Mouse (Mus musculus) CH12.LX (cell line): Measurements from ENCODE around the gene C1d. TPM values are rescaled to one million over a fixed set of nuclear protein-coding genes. Genes with fewer than 3 reads are reported as not detected.

Experiments used
- DNase-seq: peaks from one replicate; pipeline ENCODE4 v3.0.0-alpha.2; 2013; ENCODE audit errors: extremely low read depth
- H3K27ac ChIP-seq: 2 replicates; pipeline ENCODE4 v1.5.1; 2012; ENCODE audit warnings: low read depth, mild to moderate bottlenecking, control low read depth, moderate library complexity; ENCODE audit not compliant: insufficient read depth
- H3K27me3 ChIP-seq: replicated peaks from 2 replicates; pipeline ENCODE3; 2012; ENCODE audit warnings: inconsistent platforms
- H3K36me3 ChIP-seq, 2 experiments: replicated peaks in 1 of 2; 2 replicates each; pipeline versions ENCODE3 to v1.6.1; 2012; ENCODE audit warnings: inconsistent platforms in 1 of 2, low read length in 1 of 2, mild to moderate bottlenecking in 1 of 2, mixed read lengths in 1 of 2, moderate library complexity in 1 of 2; ENCODE audit not compliant: control insufficient read depth in 1 of 2, insufficient read depth in 1 of 2
- H3K4me1 ChIP-seq, 2 experiments: 2 replicates each; pipeline ENCODE4 v1.6.1; 2012; ENCODE audit warnings: inconsistent platforms in 1 of 2, moderate library complexity in 1 of 2; ENCODE audit not compliant: insufficient read depth in 2 of 2, control insufficient read depth in 1 of 2
- H3K4me2 ChIP-seq: 2 replicates; pipeline ENCODE4 v1.6.1; 2012; ENCODE audit warnings: low read depth, mild to moderate bottlenecking, control low read depth; ENCODE audit not compliant: poor library complexity, insufficient read depth, severe bottlenecking
- H3K4me3 ChIP-seq, 3 experiments: fragments of 150-350 bp in 1 of 3; sonication (generic) in 1 of 3; replicated peaks in 1 of 3; 2 replicates each; pipeline versions ENCODE3 to v1.5.1; 2011 to 2012; ENCODE audit warnings: low read depth in 2 of 3, low read length in 2 of 3, mild to moderate bottlenecking in 2 of 3, moderate library complexity in 2 of 3, control low read depth in 1 of 3, improper control_type of control experiment in 1 of 3, inconsistent platforms in 1 of 3, mixed read lengths in 1 of 3; ENCODE audit not compliant: poor library complexity in 1 of 3
- H3K79me2 ChIP-seq: replicated peaks from 2 replicates; pipeline ENCODE4 v1.6.1; 2012; ENCODE audit warnings: mild to moderate bottlenecking, moderate library complexity; ENCODE audit not compliant: control insufficient read depth, poor library complexity, insufficient read depth, severe bottlenecking; ENCODE audit errors: extremely low read depth
- H3K9ac ChIP-seq: 2 replicates; pipeline ENCODE4 v1.6.1; 2012; ENCODE audit warnings: low read depth, mild to moderate bottlenecking, control low read depth, moderate library complexity; ENCODE audit not compliant: insufficient read depth
- H3K9me3 ChIP-seq: replicated peaks from 2 replicates; pipeline ENCODE3; 2012; ENCODE audit warnings: low read length, inconsistent platforms, mixed read lengths
- BHLHE40 ChIP-seq: IDR thresholded peaks from 2 replicates; pipeline ENCODE4 v1.6.1; 2011; ENCODE audit warnings: mild to moderate bottlenecking, low read depth, low read length, improper control_type of control experiment
- CHD1 ChIP-seq: IDR thresholded peaks from 2 replicates; pipeline ENCODE4 v1.6.1; 2012; ENCODE audit warnings: low read depth, low read length, improper control_type of control experiment, inconsistent platforms
- CHD2 ChIP-seq: IDR thresholded peaks from 2 replicates; pipeline ENCODE4 v1.6.1; 2011; ENCODE audit warnings: low read length, improper control_type of control experiment
- CTCF ChIP-seq, 2 experiments: IDR thresholded peaks in 1 of 2; conservative IDR thresholded peaks in 1 of 2; 2 replicates each; pipeline ENCODE4 v1.5.1; 2011 to 2012; ENCODE audit warnings: low read depth in 2 of 2, low read length in 2 of 2, improper control_type of control experiment in 1 of 2, inconsistent platforms in 1 of 2, mild to moderate bottlenecking in 1 of 2, moderate library complexity in 1 of 2
- E2F4 ChIP-seq: IDR thresholded peaks from 2 replicates; pipeline ENCODE4 v1.6.1; 2011; ENCODE audit warnings: low read depth, low read length, improper control_type of control experiment; ENCODE audit not compliant: insufficient replicate concordance
- ELF1 ChIP-seq: IDR thresholded peaks from 2 replicates; pipeline ENCODE4 v1.6.1; 2014; ENCODE audit warnings: low read depth, mild to moderate bottlenecking, inconsistent platforms, low read length, improper control_type of control experiment
- EP300 ChIP-seq: IDR thresholded peaks from 2 replicates; pipeline ENCODE4 v1.6.1; 2011; ENCODE audit warnings: low read length, improper control_type of control experiment
- GABPA ChIP-seq: IDR thresholded peaks from 2 replicates; pipeline ENCODE4 v1.6.1; 2012; ENCODE audit warnings: low read depth, low read length, improper control_type of control experiment, inconsistent platforms; ENCODE audit not compliant: insufficient replicate concordance
- IRF4 ChIP-seq: IDR thresholded peaks from 2 replicates; pipeline ENCODE4 v1.6.1; 2014; ENCODE audit warnings: low read depth, mild to moderate bottlenecking, inconsistent platforms, low read length, improper control_type of control experiment
- JUN ChIP-seq: IDR thresholded peaks from 2 replicates; pipeline ENCODE4 v1.6.1; 2011; ENCODE audit warnings: low read depth, mild to moderate bottlenecking, low read length, improper control_type of control experiment, moderate library complexity; ENCODE audit not compliant: insufficient read depth
- JUND ChIP-seq: conservative IDR thresholded peaks from 2 replicates; pipeline ENCODE4 v1.6.1; 2011; ENCODE audit warnings: low read depth, low read length, improper control_type of control experiment
- KAT2A ChIP-seq: IDR thresholded peaks from 2 replicates; pipeline ENCODE4 v1.6.1; 2012; ENCODE audit warnings: low read length, improper control_type of control experiment, inconsistent platforms; ENCODE audit not compliant: insufficient replicate concordance
- MAFK ChIP-seq: IDR thresholded peaks from 2 replicates; pipeline ENCODE4 v1.6.1; 2011; ENCODE audit warnings: low read length, improper control_type of control experiment; ENCODE audit not compliant: insufficient replicate concordance
- MAX ChIP-seq: IDR thresholded peaks from 2 replicates; pipeline ENCODE4 v1.6.1; 2011; ENCODE audit warnings: low read length, improper control_type of control experiment
- MAZ ChIP-seq: IDR thresholded peaks from 2 replicates; pipeline ENCODE4 v1.6.1; 2012; ENCODE audit warnings: low read depth, mild to moderate bottlenecking, inconsistent platforms, low read length, improper control_type of control experiment, moderate library complexity
- MEF2A ChIP-seq: IDR thresholded peaks from 2 replicates; pipeline ENCODE4 v1.6.1; 2014; ENCODE audit warnings: low read depth, mild to moderate bottlenecking, inconsistent platforms, low read length, improper control_type of control experiment, borderline replicate concordance
- MXI1 ChIP-seq: IDR thresholded peaks from 2 replicates; pipeline ENCODE4 v1.6.1; 2011; ENCODE audit warnings: mild to moderate bottlenecking, low read depth, low read length, improper control_type of control experiment
- MYC ChIP-seq: IDR thresholded peaks from 2 replicates; pipeline ENCODE4 v1.6.1; 2011; ENCODE audit warnings: low read depth, mild to moderate bottlenecking, improper control_type of control experiment, low read length
- NELFE ChIP-seq: IDR thresholded peaks from 2 replicates; pipeline ENCODE4 v1.6.1; 2011; ENCODE audit warnings: low read depth, low read length, improper control_type of control experiment
- NRF1 ChIP-seq: IDR thresholded peaks from 2 replicates; pipeline ENCODE4 v1.6.1; 2014; ENCODE audit warnings: low read depth, mild to moderate bottlenecking, inconsistent platforms, low read length, improper control_type of control experiment, moderate library complexity
- POLR2A ChIP-seq: IDR thresholded peaks from 2 replicates; pipeline ENCODE4 v1.6.1; 2011; ENCODE audit warnings: low read depth, mild to moderate bottlenecking, improper control_type of control experiment, low read length
- RAD21 ChIP-seq: IDR thresholded peaks from 2 replicates; pipeline ENCODE4 v1.6.1; 2011; ENCODE audit warnings: low read depth, mild to moderate bottlenecking, low read length, improper control_type of control experiment, moderate library complexity
- SIN3A ChIP-seq: IDR thresholded peaks from 2 replicates; pipeline ENCODE4 v1.6.1; 2012; ENCODE audit warnings: low read length, improper control_type of control experiment, inconsistent platforms
- SMC3 ChIP-seq: IDR thresholded peaks from 2 replicates; pipeline ENCODE4 v1.6.1; 2011; ENCODE audit warnings: low read depth, low read length, improper control_type of control experiment
- TBP ChIP-seq: conservative IDR thresholded peaks from 2 replicates; pipeline ENCODE4 v1.6.1; 2011; ENCODE audit warnings: low read depth, low read length, improper control_type of control experiment
- TCF12 ChIP-seq: IDR thresholded peaks from 2 replicates; pipeline ENCODE4 v1.6.1; 2014; ENCODE audit warnings: low read depth, mild to moderate bottlenecking, inconsistent platforms, low read length, improper control_type of control experiment
- UBTF ChIP-seq: IDR thresholded peaks from 2 replicates; pipeline ENCODE4 v1.6.1; 2012; ENCODE audit warnings: low read depth, mild to moderate bottlenecking, inconsistent platforms, low read length, improper control_type of control experiment, moderate library complexity
- USF1 ChIP-seq: IDR thresholded peaks from 2 replicates; pipeline ENCODE4 v1.6.1; 2014; ENCODE audit warnings: low read depth, mild to moderate bottlenecking, inconsistent platforms, low read length, improper control_type of control experiment
- USF2 ChIP-seq: conservative IDR thresholded peaks from 2 replicates; pipeline ENCODE4 v1.6.1; 2011; ENCODE audit warnings: low read depth, low read length, improper control_type of control experiment
- ZC3H11A ChIP-seq: IDR thresholded peaks from 2 replicates; pipeline ENCODE4 v1.6.1; 2012; ENCODE audit warnings: low read depth, mild to moderate bottlenecking, inconsistent platforms, low read length, improper control_type of control experiment
- ZKSCAN1 ChIP-seq: IDR thresholded peaks from 2 replicates; pipeline ENCODE4 v1.6.1; 2012; ENCODE audit warnings: low read depth, inconsistent platforms, low read length, improper control_type of control experiment, borderline replicate concordance
- ZMIZ1 ChIP-seq: IDR thresholded peaks from 2 replicates; pipeline ENCODE4 v1.6.1; 2012; ENCODE audit warnings: low read depth, mild to moderate bottlenecking, inconsistent platforms, low read length, improper control_type of control experiment
- ZNF384 ChIP-seq: IDR thresholded peaks from 2 replicates; pipeline ENCODE4 v1.6.1; 2012; ENCODE audit warnings: low read depth, low read length, improper control_type of control experiment, inconsistent platforms
- dilution Hi-C: fragments of 300-500 bp; cut with MboI; formaldehyde crosslinking; loops from 2 replicates; pipeline ENCODE4 v1.14.3; 2020; ENCODE audit warnings: low sequenced_read_pairs; ENCODE audit not compliant: extremely low pct_unique_long_range_greater_than_20kb, extremely low pct_ligation_motif_present
- in situ Hi-C: fragments of 300-500 bp; cut with MboI; formaldehyde crosslinking; loops from 3 replicates; pipeline ENCODE4 v1.14.3; 2019; ENCODE audit warnings: low sequenced_read_pairs, low pct_ligation_motif_present, low pct_unique_long_range_greater_than_20kb, mixed read lengths
- polyA plus RNA-seq: library from polyadenylated mRNA; unstranded; fragments of >175 nt; gene quantifications from 2 replicates; pipeline ENCODE4 v1.2.1, GENCODE M21; 2012; ENCODE audit warnings: low read depth; ENCODE audit not compliant: insufficient read length
- total RNA-seq, 2 experiments: library from RNA; depleted of rRNA; stranded (reverse); fragments of 300-350 nt in 1 of 2; fragments of >200 nt in 1 of 2; gene quantifications; 2 replicates each; pipeline ENCODE4 v1.2.3; 2012 to 2014

The C1d gene
- total and polyA plus RNA-seq, 3 experiments: 71.8 to 117 (median 88.9) TPM

DNA sequence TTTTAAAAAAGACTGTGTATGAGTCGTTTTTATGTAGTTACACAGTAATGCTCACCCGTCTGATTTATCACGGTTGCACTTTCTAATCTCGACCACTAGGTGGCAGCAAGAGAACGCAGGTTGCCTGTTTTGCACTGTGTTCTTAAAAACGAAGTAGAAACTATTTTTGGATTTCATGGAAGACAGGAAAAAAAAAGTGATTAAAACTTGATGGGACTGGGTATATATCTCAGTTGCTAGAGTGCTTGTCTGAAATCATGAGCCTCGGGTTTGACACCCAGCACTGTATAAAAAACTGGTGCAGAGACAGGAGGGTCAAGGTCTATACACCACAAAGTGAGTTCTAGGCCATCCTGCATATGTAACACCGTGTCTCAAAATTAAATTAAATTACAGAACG is 22.6 kb downstream of the C1d start:
- no peak for TF ChIP-seq E2F4
- no peak for TF ChIP-seq MAZ
- TF ChIP-seq ELF1: no peak
- TF ChIP-seq IRF4: 0 out of 2 replicates have a peak, but pooled peaks have one; percentile 31
- peak; percentile 82 for TF ChIP-seq SMC3
- peak; percentile 75 for TF ChIP-seq ZC3H11A
- 0 out of 2 replicates have a peak, but pooled peaks have one; percentile 11 for TF ChIP-seq BHLHE40
- no peak for TF ChIP-seq GABPA
- TF ChIP-seq JUND: peak; percentile 61
- TF ChIP-seq MEF2A: peak; percentile 96
- TF ChIP-seq RAD21: peak; percentile 99
- TF ChIP-seq CHD2: no peak
- no peak for TF ChIP-seq ZMIZ1
- peak; percentile 31; the same call in 1 of the 2 replicates for TF ChIP-seq SIN3A
- TF ChIP-seq MAX: 0 out of 2 replicates have a peak, but pooled peaks have one; percentile 27
- TF ChIP-seq CTCF (conservative IDR thresholded peaks at IDR 0.05 in 1 of 2, IDR thresholded peaks at IDR 0.05 in 1 of 2; ENCODE audit: low read depth in 2 of 2, low read length in 2 of 2): peak; percentile 94 to 95
- TF ChIP-seq NELFE: 0 out of 2 replicates have a peak, but pooled peaks have one; percentile 28
- peak; percentile 81 for TF ChIP-seq ZNF384
- dilution Hi-C loops (no loop called here), in situ Hi-C loops (no loop called here)
- Histone ChIP-seq H3K4me2 (no peak overlapping the region), H3K27ac (no peak overlapping the region), H3K4me1 (0 out of 4 replicates have a peak, but pooled peaks cover 0 to 6% of the 10 kb centered on the region in 2 experiments), H3K27me3 (no peaks in the 10 kb centered on the region), H3K36me3 (no peaks in the 10 kb centered on the region), H3K4me3 (no peak overlapping the region), H3K79me2 (no peaks in the 10 kb centered on the region), H3K9ac (no peak overlapping the region), H3K9me3 (no peaks in the 10 kb centered on the region)
- DNase-seq: peak; percentile 74

DNA sequence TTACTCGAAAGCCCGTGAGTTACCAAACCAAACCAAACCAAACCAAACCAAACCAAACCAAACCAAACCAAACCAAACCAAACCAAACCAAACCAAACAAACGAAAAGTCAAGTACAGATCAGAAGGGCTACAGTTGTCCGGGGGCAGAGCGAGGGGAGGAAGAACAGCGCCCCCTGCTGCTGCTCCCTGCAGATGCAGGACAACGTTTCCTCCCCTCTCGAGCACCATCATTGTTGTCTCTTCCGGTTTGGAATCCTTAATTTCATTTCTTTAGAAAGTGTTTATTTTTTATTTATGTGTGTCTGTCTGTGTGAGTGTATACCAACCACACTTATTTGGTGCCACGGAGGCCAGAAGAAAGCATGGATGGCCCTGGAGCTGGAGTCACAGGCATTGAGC is 26.7 kb downstream of the C1d start:
- 0 out of 4 replicates have a peak, but pooled peaks cover 0 to 6% of the 10 kb centered on the region in 2 experiments for H3K4me1 ChIP-seq
- no peak overlapping the region for H3K4me3 ChIP-seq
- H3K27ac ChIP-seq: no peak overlapping the region
- no peak overlapping the region for H3K4me2 ChIP-seq
- dilution Hi-C loops: no loop called here
- in situ Hi-C loops: no loop called here
- H3K36me3 ChIP-seq: no peaks in the 10 kb centered on the region
- no peaks in the 10 kb centered on the region for H3K9me3 ChIP-seq
- no peak overlapping the region for H3K9ac ChIP-seq
- no peaks in the 10 kb centered on the region for H3K27me3 ChIP-seq
- no peaks in the 10 kb centered on the region for H3K79me2 ChIP-seq
- DNase-seq: peak; percentile 51
- TF ChIP-seq MEF2A (no peak), ZNF384 (no peak), MAZ (0 out of 2 replicates have a peak, but pooled peaks have one; percentile 48), MAFK (no peak), TBP (no peak), TCF12 (no peak), MYC (no peak), POLR2A (no peak), USF1 (no peak), ZKSCAN1 (no peak), USF2 (no peak), EP300 (no peak), JUN (no peak), NRF1 (no peak), ZMIZ1 (no peak), SMC3 (peak; percentile 39), GABPA (no peak), MXI1 (no peak), KAT2A (no peak), UBTF (no peak), CHD1 (no peak), ELF1 (peak; percentile 66; the same call in 1 of the 2 replicates)
